Mouse (Mus musculus) kidney, embryonic 14.5 days (tissue): ENCODE results near the gene Vasp. TPM values are rescaled to one million over a fixed set of nuclear protein-coding genes. Genes with fewer than 3 reads are reported as not detected.

ENCODE experiments used
- ATAC-seq: fragments of 200-750 bp; cut with Nextera tagmentation; 2 replicates; pipeline ENCODE4 v1.8.0; 2017; ENCODE audit warnings: moderate number of reproducible peaks, mild to moderate bottlenecking, moderate TSS enrichment, moderate library complexity; ENCODE audit not compliant: low FRiP score, low TSS enrichment
- H3K27ac ChIP-seq: fragments of 300-500 bp; sonication (generic); 2 replicates; pipeline ENCODE4 v1.5.1; 2014; ENCODE audit warnings: low read depth, mild to moderate bottlenecking, low read length, moderate library complexity, mixed read lengths
- H3K27me3 ChIP-seq: fragments of 300-500 bp; sonication (generic); 2 replicates; pipeline ENCODE4 v1.6.1; 2014; ENCODE audit warnings: mild to moderate bottlenecking, low read length; ENCODE audit not compliant: control insufficient read depth, insufficient read depth
- H3K36me3 ChIP-seq: fragments of 300-500 bp; sonication (generic); 2 replicates; pipeline ENCODE4 v1.6.1; 2014; ENCODE audit warnings: low read length, mixed read lengths; ENCODE audit not compliant: control insufficient read depth, insufficient read depth
- H3K4me1 ChIP-seq: fragments of 300-500 bp; sonication (generic); 2 replicates; pipeline ENCODE4 v1.6.1; 2014; ENCODE audit warnings: low read length, mixed read lengths; ENCODE audit not compliant: control insufficient read depth, insufficient read depth
- H3K4me2 ChIP-seq: fragments of 300-500 bp; sonication (generic); replicated peaks from 2 replicates; pipeline ENCODE4 v1.6.1; 2014; ENCODE audit warnings: low read depth, mild to moderate bottlenecking, low read length
- H3K4me3 ChIP-seq: fragments of 300-500 bp; sonication (generic); 2 replicates; pipeline ENCODE4 v1.5.1; 2014; ENCODE audit warnings: mild to moderate bottlenecking, low read length
- H3K9ac ChIP-seq: fragments of 300-500 bp; sonication (generic); 2 replicates; pipeline ENCODE4 v1.6.1; 2014; ENCODE audit warnings: low read depth, mild to moderate bottlenecking, low read length, moderate library complexity
- H3K9me3 ChIP-seq: fragments of 300-500 bp; sonication (generic); 2 replicates; pipeline ENCODE4 v1.6.1; 2016; ENCODE audit warnings: low read length; ENCODE audit not compliant: control insufficient read depth
- WGBS: fragments of 180-500 bp; shearing (Covaris S2); extraction: QIAGEN DNeasy Blood & Tissue Kit; methylation state at CpG from one replicate; pipeline ENCODE4 v1.1.7; 2014; 5-methylcytosine and 5-hydroxymethylcytosine counted together
- polyA plus RNA-seq: library from polyadenylated mRNA; unstranded; fragments of >200 nt; fragmentation: Nextera tagmentation; extraction: Ambion mirVana; gene quantifications from 2 replicates; pipeline ENCODE4 v1.2.1, GENCODE M21; 2014

Vasp gene
- polyA plus RNA-seq, 1 experiment from 2014 or later = 54.2 TPM

- Histone ChIP-seq H3K9ac (no peak overlapping the region), H3K27me3 (peaks cover 59% of the 10 kb centered on the region), H3K27ac (no peak overlapping the region), H3K9me3 (no peaks in the 10 kb centered on the region), H3K4me2 (0 out of 2 replicates have a peak overlapping the region, but pooled peaks have one; percentile 51), H3K36me3 (no peaks in the 10 kb centered on the region), H3K4me3 (peak overlapping the region; percentile 40), H3K4me1 (peaks cover 4% of the 10 kb centered on the region; the same call in 1 of the 2 replicates)
- 8% methylated on average over 6 of the region's 6 CpGs for WGBS
- ATAC-seq = no peak
Measured at GRCm38 (mm10) chr7:19305413-19305735, 33.8 kb upstream of the Vasp start.

GRCm38 (mm10) chr7:19304501-19305412 is 33.1 kb upstream of the Vasp start:
- peak overlapping the region; percentile 51 for H3K4me2 ChIP-seq
- no peak for ATAC-seq
- peak overlapping the region; percentile 40 for H3K4me3 ChIP-seq
- H3K9ac ChIP-seq = peak overlapping the region; percentile 12; the same call in 1 of the 2 replicates
- no peaks in the 10 kb centered on the region for H3K9me3 ChIP-seq
- WGBS = 2% methylated on average over 47 of the region's 48 CpGs
- H3K27me3 ChIP-seq = peaks cover 59% of the 10 kb centered on the region
- no peaks in the 10 kb centered on the region for H3K36me3 ChIP-seq
- peaks cover 4% of the 10 kb centered on the region; the same call in 1 of the 2 replicates for H3K4me1 ChIP-seq
- no peak overlapping the region for H3K27ac ChIP-seq

GRCm38 (mm10) chr7:19303770-19304169 is 32.2 kb upstream of the Vasp start:
- Histone ChIP-seq H3K27ac (no peak overlapping the region), H3K36me3 (no peaks in the 10 kb centered on the region), H3K4me1 (peaks cover 4% of the 10 kb centered on the region; the same call in 1 of the 2 replicates), H3K4me3 (peak overlapping the region; percentile 18), H3K4me2 (peak overlapping the region; percentile 31), H3K27me3 (peaks cover 59% of the 10 kb centered on the region), H3K9ac (no peak overlapping the region; the same call in 1 of the 2 replicates), H3K9me3 (no peaks in the 10 kb centered on the region)
- no peak for ATAC-seq
- 1% methylated on average over 16 of the region's 16 CpGs for WGBS

- no peak overlapping the region for H3K4me3 ChIP-seq
- no peak overlapping the region for H3K4me2 ChIP-seq
- 75% methylated on average over 12 of the region's 12 CpGs for WGBS
- H3K36me3 ChIP-seq = no peaks in the 10 kb centered on the region
- no peak overlapping the region for H3K9ac ChIP-seq
- H3K4me1 ChIP-seq = peaks cover 4% of the 10 kb centered on the region; the same call in 1 of the 2 replicates
- no peaks in the 10 kb centered on the region for H3K9me3 ChIP-seq
- H3K27me3 ChIP-seq = peaks cover 59% of the 10 kb centered on the region
- no peak overlapping the region for H3K27ac ChIP-seq
- ATAC-seq = no peak
Measured at GRCm38 (mm10) chr7:19303046-19303305, 31.4 kb upstream of the Vasp start.

- Histone ChIP-seq H3K36me3 (no peaks in the 10 kb centered on the region), H3K27me3 (peaks cover 59% of the 10 kb centered on the region), H3K4me3 (no peak overlapping the region), H3K4me1 (no peaks in the 10 kb centered on the region; the same call in 1 of the 2 replicates), H3K9me3 (no peaks in the 10 kb centered on the region), H3K9ac (no peak overlapping the region), H3K27ac (no peak overlapping the region), H3K4me2 (peak overlapping the region; percentile 41; the same call in 1 of the 2 replicates)
- WGBS = 49% methylated on average over 13 of the region's 13 CpGs
- ATAC-seq = no peak
Measured at GRCm38 (mm10) chr7:19302264-19303045, 30.8 kb upstream of the Vasp start.

- no peaks in the 10 kb centered on the region; the same call in 1 of the 2 replicates for H3K4me1 ChIP-seq
- H3K36me3 ChIP-seq = no peaks in the 10 kb centered on the region
- H3K9me3 ChIP-seq = no peaks in the 10 kb centered on the region
- H3K4me2 ChIP-seq = peak overlapping the region; percentile 41
- H3K27me3 ChIP-seq = peaks cover 53% of the 10 kb centered on the region
- no peak for ATAC-seq
- H3K9ac ChIP-seq = no peak overlapping the region; the same call in 1 of the 2 replicates
- no peak overlapping the region for H3K27ac ChIP-seq
- WGBS = 11% methylated on average over 16 of the region's 16 CpGs
- peak overlapping the region; percentile 43 for H3K4me3 ChIP-seq
Measured at GRCm38 (mm10) chr7:19301461-19302263, 30.0 kb upstream of the Vasp start.

GRCm38 (mm10) chr7:19300501-19301421 is 29.1 kb upstream of the Vasp start:
- peak; percentile 83 for ATAC-seq

GRCm38 (mm10) chr7:19299194-19299593 is 27.6 kb upstream of the Vasp start:
- no peak overlapping the region for H3K9ac ChIP-seq
- H3K9me3 ChIP-seq = no peaks in the 10 kb centered on the region
- H3K27me3 ChIP-seq = peaks cover 28% of the 10 kb centered on the region
- ATAC-seq = no peak
- H3K4me3 ChIP-seq = no peak overlapping the region
- H3K27ac ChIP-seq = no peak overlapping the region
- no peaks in the 10 kb centered on the region for H3K4me1 ChIP-seq
- no peak overlapping the region for H3K4me2 ChIP-seq
- no peaks in the 10 kb centered on the region for H3K36me3 ChIP-seq
- 22% methylated on average over 3 of the region's 3 CpGs for WGBS

More at GRCm38 (mm10) chr7:19300501-19301421, 29.1 kb upstream of the Vasp start:
- H3K4me2 ChIP-seq = peak overlapping the region; percentile 41
- H3K9me3 ChIP-seq = no peaks in the 10 kb centered on the region
- peak overlapping the region; percentile 28 for H3K9ac ChIP-seq
- peak overlapping the region; percentile 43 for H3K4me3 ChIP-seq
- under 1% methylated on average over 29 of the region's 29 CpGs for WGBS
- no peaks in the 10 kb centered on the region for H3K36me3 ChIP-seq
- H3K27ac ChIP-seq = no peak overlapping the region
- H3K4me1 ChIP-seq = no peaks in the 10 kb centered on the region; the same call in 1 of the 2 replicates
- H3K27me3 ChIP-seq = peaks cover 44% of the 10 kb centered on the region
